Mouse (Mus musculus) frontal cortex, adult 2 months (tissue): Measurements from ENCODE around the gene Fbxl20. TPM values are rescaled to one million over a fixed set of nuclear protein-coding genes. Genes with fewer than 3 reads are reported as not detected.

Experiments used
- DNase-seq, 2 experiments: peaks; one replicate each; pipeline ENCODE4 v3.0.0; 2022; ENCODE audit warnings: low spot score in 1 of 2; ENCODE audit errors: extremely low spot score in 1 of 2
- polyA plus RNA-seq: library from polyadenylated mRNA; depleted of rRNA; stranded (reverse); fragments of >200 nt; gene quantifications from 2 replicates; pipeline ENCODE4 v1.2.3, GENCODE M21; 2012

Gene Fbxl20
- polyA plus RNA-seq, 1 experiment: 28.5 TPM

GRCm38 (mm10) chr11:98090583-98090982, 59.6 kb downstream of the Fbxl20 start:
- DNase-seq: no peak

DNA sequence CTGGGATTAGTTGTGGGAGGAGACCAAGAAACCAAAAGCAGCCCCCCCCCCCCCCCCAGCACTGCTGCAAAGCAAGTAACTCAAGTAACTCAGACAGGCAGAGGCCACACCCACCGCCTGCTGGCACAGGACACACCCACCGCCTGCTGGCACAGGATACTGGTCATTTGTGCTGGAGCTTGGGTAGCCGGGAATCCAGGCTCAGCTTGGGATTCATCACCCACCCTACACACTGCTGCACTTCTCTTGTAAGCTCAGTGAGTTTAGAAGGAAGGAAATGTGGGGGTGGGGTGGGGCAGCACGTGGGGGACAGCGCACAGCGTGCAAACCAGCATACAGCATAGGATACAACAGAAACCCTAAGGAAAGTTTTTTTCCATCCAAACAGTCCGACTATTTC, 62.0 kb downstream of the Fbxl20 start:
- DNase-seq: peak in 1 of 2 experiments; percentile 34

DNA sequence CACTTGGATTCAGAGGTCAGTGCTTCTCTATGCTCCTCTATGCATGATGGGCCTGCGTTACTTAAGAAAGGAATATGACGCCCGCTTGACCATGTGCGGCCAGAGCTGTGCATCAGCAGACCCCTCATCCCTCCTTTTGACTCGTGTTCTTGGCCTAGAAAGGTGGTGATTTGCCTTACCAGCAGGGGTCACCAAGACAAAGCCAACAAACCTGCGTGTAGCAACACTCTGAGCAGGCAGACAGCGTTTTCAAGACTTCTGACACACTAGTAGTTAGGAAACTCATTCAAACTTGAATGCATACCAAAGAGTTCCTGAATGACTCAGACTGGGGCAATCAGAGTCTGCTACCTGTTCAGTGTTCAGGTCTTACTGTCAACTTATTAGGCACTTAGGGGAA, 63.6 kb downstream of the Fbxl20 start:
- no peak for DNase-seq

GRCm38 (mm10) chr11:98086141-98086540, 64.1 kb downstream of the Fbxl20 start:
- peak in 1 of 2 experiments; percentile 57 for DNase-seq

DNA sequence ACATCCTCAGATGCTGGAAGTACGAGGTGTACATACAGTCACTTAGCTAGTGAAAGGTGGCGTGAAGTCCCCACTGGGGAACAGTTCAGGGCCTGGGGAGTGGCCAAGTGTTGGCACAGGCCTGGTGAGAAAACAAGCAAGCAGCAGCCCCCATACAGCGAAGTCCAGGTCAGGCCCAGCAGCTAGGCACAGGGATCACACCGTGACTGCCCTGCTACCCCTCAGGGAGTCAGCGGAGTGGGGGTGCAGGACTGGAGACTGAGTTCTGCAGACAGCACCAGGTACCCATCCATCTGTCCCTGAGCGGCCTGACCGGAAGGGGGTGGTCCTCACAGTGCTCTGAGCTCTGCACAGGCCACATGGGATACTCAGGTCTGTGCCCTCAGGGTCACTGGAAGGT, 67.5 kb downstream of the Fbxl20 start:
- DNase-seq: no peak

DNA sequence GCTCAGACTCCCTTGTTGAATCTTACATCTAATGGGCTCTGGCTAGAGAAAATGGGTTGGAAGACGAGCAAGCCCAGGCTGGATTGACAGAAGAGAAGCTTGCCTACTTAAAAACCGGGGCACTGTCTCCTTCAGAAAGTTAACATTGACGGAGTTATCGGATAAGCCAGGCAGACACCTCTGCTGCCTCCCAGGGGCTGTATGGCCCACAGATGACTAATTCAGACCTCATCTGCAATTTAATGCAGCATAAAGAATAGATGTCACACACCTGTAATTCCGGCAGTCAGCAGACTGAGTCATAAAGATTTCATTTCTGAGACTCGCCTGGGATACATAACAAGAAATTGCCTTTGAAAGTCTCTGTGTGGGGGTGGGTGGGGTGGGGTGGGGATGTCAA, 69.8 kb downstream of the Fbxl20 start:
- DNase-seq: no peak

GRCm38 (mm10) chr11:98077086-98077485, 73.1 kb downstream of the Fbxl20 start:
- DNase-seq: no peak

DNA sequence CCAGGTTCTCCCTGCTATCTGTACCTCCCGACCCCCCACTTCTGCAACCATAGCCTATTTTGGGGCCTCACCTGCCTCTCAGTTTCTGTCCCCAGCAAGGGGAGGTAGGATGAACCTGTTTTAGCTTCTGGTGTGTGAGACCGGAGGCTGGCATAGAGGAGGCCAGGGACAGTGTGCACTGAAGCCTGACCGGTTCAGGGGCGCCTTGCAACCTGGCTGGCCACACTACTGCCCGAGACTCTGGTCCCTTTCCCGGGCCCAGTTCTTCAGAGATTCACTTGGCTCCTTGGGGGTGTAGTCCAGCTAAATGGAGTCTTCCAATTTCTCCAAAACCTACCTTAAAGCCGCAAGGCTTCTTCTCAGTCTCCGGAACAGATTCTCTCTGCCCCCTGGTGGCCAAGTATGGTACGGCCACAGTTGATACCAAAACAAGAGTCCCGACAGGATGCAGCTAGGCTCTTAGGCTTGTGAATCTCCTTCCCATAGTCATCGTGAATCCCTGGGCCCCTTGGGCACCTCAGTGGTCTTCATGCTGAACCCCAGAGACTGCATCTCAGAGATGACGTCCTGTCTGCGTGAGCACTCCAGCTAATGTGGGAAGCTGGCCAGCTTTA, 74.9 kb downstream of the Fbxl20 start:
- DNase-seq: peak; percentile 70 to 98

DNA sequence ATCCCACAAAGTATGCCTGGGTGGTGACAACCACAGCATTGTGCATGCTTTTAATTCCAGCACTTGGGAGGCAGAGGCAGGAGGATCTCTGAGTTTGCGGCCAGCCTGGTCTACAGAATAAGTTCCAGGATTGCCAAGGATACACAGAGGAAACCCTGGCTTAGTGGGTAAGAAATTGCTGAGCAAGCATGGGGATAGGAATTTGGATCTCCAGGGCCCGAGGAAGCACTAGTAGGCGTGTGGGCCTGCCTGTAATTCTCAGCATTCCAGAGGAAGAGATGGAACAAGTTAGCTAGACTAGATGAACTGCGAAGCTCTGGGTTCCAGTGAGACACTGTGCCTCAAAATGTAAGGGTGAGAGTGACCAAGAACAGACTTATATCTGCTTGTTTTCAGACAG, 76.8 kb downstream of the Fbxl20 start:
- no peak for DNase-seq

GRCm38 (mm10) chr11:98067255-98067654, 82.9 kb downstream of the Fbxl20 start:
- no peak for DNase-seq

DNA sequence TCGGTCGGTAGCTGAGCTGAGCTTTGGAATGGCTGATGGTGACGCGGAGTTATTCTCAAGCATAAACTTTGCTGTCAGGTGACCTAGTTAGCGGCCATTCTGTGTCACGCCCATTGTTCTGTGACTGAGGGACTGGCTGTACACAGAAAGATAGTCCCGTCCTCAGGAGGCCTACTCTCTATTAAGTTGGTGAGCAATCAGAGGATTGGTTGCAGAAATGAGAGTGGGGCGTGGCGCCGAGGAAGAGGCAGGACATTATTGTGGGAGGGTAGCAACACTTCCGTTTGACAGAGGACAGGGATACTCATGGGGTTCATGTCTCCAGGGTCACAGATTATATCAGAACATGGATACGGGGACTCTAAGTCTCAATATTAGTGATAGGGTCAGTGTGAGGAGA, 84.0 kb downstream of the Fbxl20 start:
- DNase-seq: no peak

- peak in 1 of 2 experiments; percentile 70 for DNase-seq
These were observed 88.2 kb downstream of the Fbxl20 start for GRCm38 (mm10) chr11:98061904-98062562.

- DNase-seq: no peak
These were observed 88.8 kb downstream of the Fbxl20 start for GRCm38 (mm10) chr11:98061441-98061840.

DNA sequence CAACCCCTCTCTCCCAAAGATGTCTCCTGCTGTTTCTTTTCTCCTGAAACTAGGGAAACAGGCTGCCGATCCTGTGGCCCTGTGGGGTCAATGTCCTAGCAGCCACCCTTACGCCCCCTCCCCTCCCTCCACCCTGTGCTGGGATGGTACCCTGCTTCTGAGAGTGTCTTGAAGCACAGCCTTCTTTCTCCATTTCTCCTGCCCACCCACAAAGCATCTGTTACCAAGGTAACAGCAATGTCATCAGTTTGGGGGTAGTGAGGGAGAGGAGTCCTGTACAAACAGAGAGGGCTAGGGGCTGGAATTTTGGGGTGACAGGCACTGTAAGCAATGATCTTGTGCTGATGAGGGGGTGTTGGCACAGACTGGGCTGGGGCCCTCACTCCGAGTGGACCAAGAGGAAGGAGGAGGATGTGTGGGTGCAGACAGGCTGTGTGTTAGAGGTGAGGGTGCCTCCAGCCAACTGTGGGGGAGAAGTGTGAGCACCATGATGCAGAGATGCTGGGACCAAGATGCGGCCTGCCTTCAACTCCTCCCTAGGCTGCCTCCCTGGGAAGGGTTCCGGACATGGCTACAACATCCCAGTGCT, 90.0 kb downstream of the Fbxl20 start:
- peak in 1 of 2 experiments; percentile 73 for DNase-seq

- DNase-seq: no peak
These were observed 90.5 kb downstream of the Fbxl20 start for GRCm38 (mm10) chr11:98059662-98060061.

GRCm38 (mm10) chr11:98057998-98058397, 92.2 kb downstream of the Fbxl20 start:
- DNase-seq: no peak

DNA sequence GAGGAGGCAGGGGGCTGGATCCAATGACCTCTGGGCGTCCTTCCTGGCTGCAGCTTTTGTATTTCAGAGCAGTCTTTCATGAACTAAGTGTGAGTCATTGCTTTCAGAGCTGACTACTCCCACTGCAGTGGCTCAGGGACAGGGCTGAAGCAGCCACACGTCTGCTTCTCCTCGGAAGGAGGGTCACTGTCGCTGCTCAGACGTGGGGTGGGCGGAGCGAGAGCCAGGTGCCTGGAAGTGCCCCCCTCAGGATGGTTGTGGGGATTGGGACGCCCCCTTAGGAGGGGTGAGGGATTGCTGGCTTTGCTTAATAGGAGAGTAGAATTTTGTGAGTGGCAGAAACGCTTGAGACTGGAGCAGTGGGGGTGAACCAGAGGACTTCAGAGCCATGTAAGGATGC, 92.7 kb downstream of the Fbxl20 start:
- DNase-seq: peak in 1 of 2 experiments; percentile 70

DNA sequence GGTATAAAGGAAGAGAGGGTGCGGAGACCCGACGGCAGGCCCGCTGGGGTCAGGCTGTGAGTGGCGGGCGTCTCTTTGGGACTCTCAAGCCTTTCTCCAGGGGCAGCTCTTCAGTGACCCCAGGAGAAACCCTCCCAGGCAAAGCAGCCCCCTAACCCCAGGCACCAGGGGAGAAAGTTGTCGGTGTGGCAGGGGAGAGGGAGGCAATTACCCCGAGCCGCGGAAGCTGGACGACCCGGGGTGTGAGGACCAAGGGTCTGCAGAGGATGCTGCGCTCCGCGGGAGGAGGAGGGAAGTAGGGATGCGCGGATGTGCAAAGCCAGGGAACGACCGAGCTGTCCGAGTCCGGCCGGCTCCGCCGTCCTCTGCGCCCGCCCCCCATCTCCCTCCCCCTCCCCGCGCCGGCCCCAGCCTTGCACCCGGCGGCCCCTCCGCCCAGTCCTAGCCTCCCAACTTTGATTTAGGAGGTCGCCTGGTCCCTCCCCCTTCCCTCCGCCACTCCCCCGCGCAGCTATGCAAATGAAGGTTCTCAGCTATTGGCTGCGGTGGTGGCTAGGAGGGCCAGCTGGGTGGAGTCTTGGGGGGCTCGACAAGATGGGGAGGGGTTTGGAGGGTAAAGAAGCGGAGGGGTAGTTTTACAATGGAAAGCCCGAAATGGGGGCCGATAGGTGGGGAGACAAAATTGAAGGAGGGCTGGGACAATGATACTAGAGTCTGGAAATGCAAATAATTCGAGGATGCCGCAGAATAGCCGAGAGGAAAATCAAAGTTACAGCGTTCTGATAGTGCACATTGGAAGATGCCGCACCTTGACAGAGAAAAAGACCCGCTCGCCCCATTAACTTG, 97.0 kb downstream of the Fbxl20 start, which contains the start of gene Stac2:
Stac2 (minus strand) TSS at position 474 of the 846 bp plus-strand sequence.
- DNase-seq: peak in 1 of 2 experiments; percentile 68

DNA sequence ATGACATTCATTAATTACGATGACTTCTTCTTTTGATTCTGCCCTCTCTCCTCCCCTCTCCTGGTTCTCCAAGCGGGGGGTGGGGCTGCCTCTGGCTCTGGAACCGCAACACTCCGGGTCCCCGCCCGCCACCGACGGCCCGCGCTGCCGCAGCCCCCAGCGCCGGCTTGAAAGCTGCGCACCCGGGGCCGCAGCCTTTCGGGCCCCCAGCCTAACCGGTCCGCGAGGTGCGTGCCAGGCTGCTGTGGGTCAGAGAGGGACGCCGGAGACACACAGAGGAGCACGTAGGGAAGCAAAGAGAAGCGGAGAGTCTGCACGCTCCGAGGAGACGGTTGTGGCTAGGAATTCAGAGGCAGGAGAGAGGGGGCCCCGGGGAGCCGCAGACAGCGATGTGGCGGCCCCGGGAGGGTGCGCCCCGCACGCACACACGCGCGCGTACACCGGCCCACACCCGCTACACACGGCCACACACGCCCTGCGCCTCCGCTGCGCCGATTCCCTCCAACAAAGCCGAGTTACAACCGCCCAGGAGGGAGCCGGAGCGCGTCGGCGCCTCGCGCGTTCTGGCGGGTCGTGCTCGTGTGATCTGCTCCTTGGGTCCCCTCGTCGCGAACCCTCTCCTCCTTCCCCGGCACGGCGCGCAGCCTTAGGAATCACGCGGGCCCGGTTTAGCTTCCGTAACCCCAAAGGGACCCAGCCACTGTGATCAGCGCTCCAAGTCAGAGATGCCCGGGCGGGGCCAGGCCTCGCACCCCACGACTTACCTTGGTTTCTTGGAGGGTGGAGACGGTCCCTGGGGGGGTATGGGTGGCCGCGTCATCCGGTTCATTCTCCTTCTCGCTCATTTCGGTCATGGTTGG, 97.8 kb downstream of the Fbxl20 start:
- DNase-seq: no peak

GRCm38 (mm10) chr11:98051611-98052128, 98.5 kb downstream of the Fbxl20 start:
- DNase-seq: no peak
